Mouse (Mus musculus): ENCODE measurements at regions not wholly inside any gene's neighbourhood (a gene's known extent, or its start where the extent isn't known, plus 50 kb on each side); places are given as distances from the start of the nearest gene placed in this dataset.
A peak's percentile ranks its signal among the peaks of the same experiment; 100 is the strongest.

DNA sequence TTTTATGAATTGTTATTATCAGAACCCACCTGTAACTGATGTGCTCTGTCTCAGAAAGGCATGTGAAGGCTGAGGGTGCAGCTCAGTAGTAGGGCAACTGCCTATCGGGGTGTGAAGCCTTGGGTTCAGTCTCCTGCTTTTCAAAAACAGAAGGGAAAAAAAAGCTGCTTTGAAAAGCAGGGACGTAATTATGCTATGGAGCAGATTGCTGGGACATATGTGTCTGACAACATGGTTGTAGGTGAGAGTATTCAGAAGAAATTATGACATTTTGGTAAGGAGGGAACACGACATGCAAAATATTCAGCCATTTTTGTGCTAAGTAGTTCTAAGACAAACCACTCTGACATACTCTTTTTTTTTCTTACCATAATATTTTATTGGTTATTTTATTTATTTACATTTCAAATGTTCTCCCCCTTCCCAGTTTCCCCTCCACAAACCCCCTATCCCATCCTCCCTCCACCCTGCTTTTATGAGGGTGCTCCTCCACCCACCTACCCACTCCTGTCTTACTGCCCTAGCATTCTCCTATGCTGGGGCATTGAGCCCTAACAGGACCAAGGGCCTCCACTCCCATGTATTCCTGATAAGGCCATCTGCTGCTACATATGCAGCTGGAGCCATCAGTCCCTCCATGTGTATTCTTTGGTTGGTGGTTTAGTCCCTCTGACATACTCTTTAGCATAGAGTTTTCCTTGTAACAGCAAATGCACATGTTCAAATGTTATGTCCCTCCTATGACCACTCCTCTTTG lies 122.8 kb upstream of the Trpm3 start:
- no peak overlapping the region for H3K4me3 ChIP-seq (ENCODE audit: insufficient read depth, low read length)
- TF ChIP-seq POLR2A (IDR thresholded peaks at IDR 0.05; ENCODE audit: borderline replicate concordance, low read depth, low read length) (no peak), CTCF (IDR thresholded peaks at IDR 0.05; ENCODE audit: low read depth, low read length) (no peak)
- no peaks in the 10 kb centered on the region for H3K4me1 ChIP-seq (ENCODE audit: control insufficient read depth, insufficient read depth, low read length)
- no peak overlapping the region for H3K27ac ChIP-seq (ENCODE audit: insufficient read depth, low read depth, low read length)

- H3K4me3 ChIP-seq (ENCODE audit: insufficient read depth, low read length) = no peak overlapping the region
- H3K27ac ChIP-seq (ENCODE audit: insufficient read depth, low read depth, low read length) = no peak overlapping the region
- TF ChIP-seq CTCF (IDR thresholded peaks at IDR 0.05; ENCODE audit: low read depth, low read length) = no peak
- TF ChIP-seq POLR2A (IDR thresholded peaks at IDR 0.05; ENCODE audit: borderline replicate concordance, low read depth, low read length) = no peak
- no peaks in the 10 kb centered on the region for H3K4me1 ChIP-seq (ENCODE audit: control insufficient read depth, insufficient read depth, low read length)
Observed at GRCm38 (mm10) chr19:22017425-22017824, 121.4 kb upstream of the Trpm3 start.

- Histone ChIP-seq H3K4me1 (ENCODE audit: control insufficient read depth, insufficient read depth, low read length) (no peaks in the 10 kb centered on the region), H3K4me3 (ENCODE audit: insufficient read depth, low read length) (no peak overlapping the region), H3K27ac (ENCODE audit: insufficient read depth, low read depth, low read length) (no peak overlapping the region)
- TF ChIP-seq CTCF (IDR thresholded peaks at IDR 0.05; ENCODE audit: low read depth, low read length) (no peak), POLR2A (IDR thresholded peaks at IDR 0.05; ENCODE audit: borderline replicate concordance, low read depth, low read length) (no peak)
Observed at GRCm38 (mm10) chr19:22027577-22027976, 111.3 kb upstream of the Trpm3 start.

- TF ChIP-seq CTCF (IDR thresholded peaks at IDR 0.05; ENCODE audit: low read depth, low read length) = no peak
- TF ChIP-seq POLR2A (IDR thresholded peaks at IDR 0.05; ENCODE audit: borderline replicate concordance, low read depth, low read length) = no peak
- no peaks in the 10 kb centered on the region for H3K4me1 ChIP-seq (ENCODE audit: control insufficient read depth, insufficient read depth, low read length)
- H3K27ac ChIP-seq (ENCODE audit: insufficient read depth, low read depth, low read length) = no peak overlapping the region
- no peak overlapping the region for H3K4me3 ChIP-seq (ENCODE audit: insufficient read depth, low read length)
Observed at GRCm38 (mm10) chr19:22047657-22048056, 91.2 kb upstream of the Trpm3 start.

DNA sequence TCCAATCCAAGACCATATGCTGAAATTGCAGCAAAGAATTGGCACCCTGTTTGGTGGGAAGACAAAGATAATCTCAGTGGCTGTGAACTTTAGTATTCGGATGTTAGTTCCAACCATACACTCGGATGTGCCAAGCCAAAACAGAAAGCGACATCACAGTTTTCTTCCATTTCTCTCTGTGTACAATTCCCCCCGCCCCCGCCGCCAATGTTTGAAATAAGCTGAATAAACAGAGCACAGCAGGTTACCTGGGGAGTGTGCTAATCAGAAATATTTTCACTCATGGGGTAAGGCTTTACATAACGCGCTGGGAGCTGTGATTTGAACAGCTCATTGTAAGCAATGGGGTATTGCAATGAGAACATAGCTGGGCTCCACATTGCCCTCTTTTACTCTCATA lies 72.5 kb upstream of the Trpm3 start:
- TF ChIP-seq CTCF (IDR thresholded peaks at IDR 0.05; ENCODE audit: low read depth, low read length) (no peak), POLR2A (IDR thresholded peaks at IDR 0.05; ENCODE audit: borderline replicate concordance, low read depth, low read length) (no peak)
- H3K4me1 ChIP-seq (ENCODE audit: control insufficient read depth, insufficient read depth, low read length) = no peaks in the 10 kb centered on the region
- no peak overlapping the region for H3K4me3 ChIP-seq (ENCODE audit: insufficient read depth, low read length)
- no peak overlapping the region for H3K27ac ChIP-seq (ENCODE audit: insufficient read depth, low read depth, low read length)

DNA sequence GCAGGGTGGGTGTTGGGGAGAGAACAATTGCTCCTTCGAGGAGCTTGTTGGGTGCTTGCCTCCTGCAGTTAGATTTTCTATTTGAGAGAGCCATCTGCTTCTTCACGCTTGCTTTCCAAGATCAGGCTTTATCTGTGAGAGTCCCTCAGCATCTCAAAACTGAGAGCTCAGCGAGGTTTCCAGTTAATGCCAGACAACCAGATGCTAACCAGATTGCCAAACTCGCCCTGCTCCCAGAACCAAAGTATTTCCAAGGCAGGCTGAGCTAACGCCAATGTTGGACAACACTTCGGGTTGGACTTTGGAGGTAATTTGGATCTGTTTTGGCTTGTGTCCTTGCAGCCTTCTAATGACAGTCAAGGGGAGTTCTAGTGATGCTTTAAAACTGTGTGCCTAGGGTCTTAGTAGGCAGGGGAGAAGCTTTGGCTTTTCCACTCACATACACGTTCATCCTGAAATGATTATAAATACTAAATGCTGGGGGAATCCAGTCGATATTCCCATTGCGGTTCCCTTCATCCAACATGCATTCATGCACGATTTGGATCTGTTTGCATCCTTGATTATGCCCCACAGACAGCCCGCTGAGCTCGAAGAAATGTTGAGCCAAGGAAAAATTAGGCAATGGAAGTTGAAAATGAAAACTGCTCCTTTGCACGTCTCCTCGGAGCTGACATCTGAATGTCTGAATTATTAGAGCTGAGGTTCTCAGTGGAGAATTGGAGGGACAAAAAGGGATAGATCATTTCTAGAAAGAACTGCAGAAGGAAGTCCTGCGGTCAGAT lies 68.4 kb upstream of the Trpm3 start:
- H3K27ac ChIP-seq (ENCODE audit: insufficient read depth, low read depth, low read length) = no peak overlapping the region
- H3K4me3 ChIP-seq (ENCODE audit: insufficient read depth, low read length) = no peak overlapping the region
- TF ChIP-seq CTCF (IDR thresholded peaks at IDR 0.05; ENCODE audit: low read depth, low read length) = no peak
- no peak for TF ChIP-seq POLR2A (IDR thresholded peaks at IDR 0.05; ENCODE audit: borderline replicate concordance, low read depth, low read length)
- no peaks in the 10 kb centered on the region for H3K4me1 ChIP-seq (ENCODE audit: control insufficient read depth, insufficient read depth, low read length)

GRCm38 (mm10) chr19:22071701-22072100 lies 67.1 kb upstream of the Trpm3 start:
- Histone ChIP-seq H3K4me3 (ENCODE audit: insufficient read depth, low read length) (no peak overlapping the region), H3K4me1 (ENCODE audit: control insufficient read depth, insufficient read depth, low read length) (no peaks in the 10 kb centered on the region), H3K27ac (ENCODE audit: insufficient read depth, low read depth, low read length) (no peak overlapping the region)
- TF ChIP-seq POLR2A (IDR thresholded peaks at IDR 0.05; ENCODE audit: borderline replicate concordance, low read depth, low read length) (no peak), CTCF (IDR thresholded peaks at IDR 0.05; ENCODE audit: low read depth, low read length) (peak; percentile 40; the same call in 1 of the 2 replicates)

GRCm38 (mm10) chr19:22074042-22074441 lies 64.8 kb upstream of the Trpm3 start:
- Histone ChIP-seq H3K4me3 (ENCODE audit: insufficient read depth, low read length) (no peak overlapping the region), H3K27ac (ENCODE audit: insufficient read depth, low read depth, low read length) (no peak overlapping the region), H3K4me1 (ENCODE audit: control insufficient read depth, insufficient read depth, low read length) (no peaks in the 10 kb centered on the region)
- TF ChIP-seq CTCF (IDR thresholded peaks at IDR 0.05; ENCODE audit: low read depth, low read length) (no peak), POLR2A (IDR thresholded peaks at IDR 0.05; ENCODE audit: borderline replicate concordance, low read depth, low read length) (no peak)

DNA sequence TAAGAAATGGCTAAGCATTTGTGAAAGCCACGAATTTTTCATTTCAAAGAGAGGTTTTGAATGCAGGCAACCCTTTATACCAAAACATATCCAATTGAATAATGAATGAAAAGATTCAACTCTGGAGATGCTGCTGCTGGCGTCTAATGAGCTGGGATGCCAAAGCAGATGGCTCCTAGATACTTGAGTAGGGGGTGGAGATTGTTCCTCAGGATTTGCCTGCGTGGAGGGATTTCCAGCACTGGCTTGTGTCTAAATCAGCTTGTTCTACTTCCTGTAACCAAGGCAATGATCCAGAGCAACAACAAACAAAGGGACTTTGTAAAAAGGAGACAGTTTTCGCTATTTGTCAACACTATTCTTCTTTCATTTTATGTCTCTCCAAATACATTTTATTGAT lies 57.4 kb upstream of the Trpm3 start:
- H3K27ac ChIP-seq (ENCODE audit: insufficient read depth, low read depth, low read length) = no peak overlapping the region

More for the DNA sequence above, 57.4 kb upstream of the Trpm3 start:
- H3K4me1 ChIP-seq (ENCODE audit: control insufficient read depth, insufficient read depth, low read length) = no peaks in the 10 kb centered on the region
- H3K4me3 ChIP-seq (ENCODE audit: insufficient read depth, low read length) = no peak overlapping the region
- TF ChIP-seq POLR2A (IDR thresholded peaks at IDR 0.05; ENCODE audit: borderline replicate concordance, low read depth, low read length) (no peak), CTCF (IDR thresholded peaks at IDR 0.05; ENCODE audit: low read depth, low read length) (no peak)
